Mouse (Mus musculus): Measurements from ENCODE around the gene Pak2.

DNA sequence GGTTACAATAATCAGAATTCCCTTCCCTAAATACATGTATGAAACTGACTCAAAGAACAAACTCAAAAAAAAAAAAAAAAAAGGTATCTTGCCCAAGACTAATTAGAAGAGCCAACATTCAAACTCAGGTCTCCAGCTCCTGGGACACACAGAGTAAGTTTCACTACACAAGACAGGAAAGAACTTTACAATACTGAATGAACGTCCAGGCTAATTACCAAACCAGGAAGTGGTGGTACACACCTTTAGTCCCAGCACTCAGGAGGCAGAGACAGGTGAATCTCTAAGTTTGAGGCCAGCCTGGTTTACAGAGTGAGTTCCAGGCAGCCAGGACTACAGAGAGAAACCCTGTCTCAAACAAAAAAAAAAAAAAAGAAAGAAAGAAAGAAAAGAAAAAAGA lies 3.4 kb downstream of the Pak2 start:
- TF ChIP-seq CTCF (IDR thresholded peaks at IDR 0.05; ENCODE audit: control insufficient read depth, insufficient read depth, insufficient replicate concordance, low read depth, low read length): no peak
- no peak for TF ChIP-seq POLR2A (IDR thresholded peaks at IDR 0.05; ENCODE audit: control insufficient read depth, low read depth, low read length)
